Mouse (Mus musculus) midbrain, embryonic 14.5 days (tissue): ENCODE data around the gene Phldb3. TPM values are rescaled to one million over a fixed set of nuclear protein-coding genes. Genes with fewer than 3 reads are reported as not detected.
"Not testable (repeated sequence)": the region's sequence is repeated elsewhere in the genome, so short reads cannot be mapped to it uniquely, and the experiment has no call there.

Experiments
- ATAC-seq: fragments of 200-750 bp; cut with Nextera tagmentation; 2 replicates; pipeline ENCODE4 v1.8.0; 2017; ENCODE audit warnings: moderate number of reproducible peaks, moderate library complexity; ENCODE audit not compliant: low FRiP score, low TSS enrichment
- DNase-seq: peaks from one replicate; pipeline ENCODE4 v3.0.0-alpha.2; 2015
- H3K27ac ChIP-seq: fragments of 300-500 bp; sonication (generic); replicated peaks from 2 replicates; pipeline ENCODE4 v1.5.1; 2014; ENCODE audit warnings: mild to moderate bottlenecking, low read depth, low read length, moderate library complexity
- H3K27me3 ChIP-seq: fragments of 300-500 bp; sonication (generic); 2 replicates; pipeline ENCODE4 v1.6.1; 2014; ENCODE audit warnings: low read length, control low read depth, mixed read lengths; ENCODE audit not compliant: control insufficient read depth, insufficient read depth
- H3K36me3 ChIP-seq: fragments of 300-500 bp; sonication (generic); 2 replicates; pipeline ENCODE4 v1.6.1; 2014; ENCODE audit warnings: low read length, control low read depth; ENCODE audit not compliant: control insufficient read depth, insufficient read depth
- H3K4me1 ChIP-seq: fragments of 300-500 bp; sonication (generic); 2 replicates; pipeline ENCODE4 v1.6.1; 2014; ENCODE audit warnings: mild to moderate bottlenecking, antibody characterized with exemption, low read length, control low read depth; ENCODE audit not compliant: control insufficient read depth, insufficient read depth
- H3K4me2 ChIP-seq: fragments of 300-500 bp; sonication (generic); 2 replicates; pipeline ENCODE4 v1.6.1; 2014; ENCODE audit warnings: mild to moderate bottlenecking, low read length, moderate library complexity
- H3K4me3 ChIP-seq: fragments of 300-500 bp; sonication (generic); replicated peaks from 2 replicates; pipeline ENCODE4 v1.5.1; 2014; ENCODE audit warnings: low read depth, low read length
- H3K9ac ChIP-seq: fragments of 300-500 bp; sonication (generic); replicated peaks from 2 replicates; pipeline ENCODE4 v1.6.1; 2014; ENCODE audit warnings: mild to moderate bottlenecking, low read length, moderate library complexity
- H3K9me3 ChIP-seq: fragments of 300-500 bp; sonication (generic); 2 replicates; pipeline ENCODE4 v1.6.1; 2016; ENCODE audit warnings: low read length, control low read depth, mixed read lengths; ENCODE audit not compliant: control insufficient read depth
- WGBS: fragments of 180-500 bp; shearing (Covaris S2); extraction: QIAGEN DNeasy Blood & Tissue Kit; methylation state at CpG from one replicate; pipeline ENCODE4 v1.1.7; 2014; 5-methylcytosine and 5-hydroxymethylcytosine counted together
- polyA plus RNA-seq: library from polyadenylated mRNA; unstranded; fragments of >200 nt; fragmentation: Nextera tagmentation; extraction: Ambion mirVana; gene quantifications from 2 replicates; pipeline ENCODE4 v1.2.1, GENCODE M21; 2014

Gene Phldb3
- polyA plus RNA-seq, 1 experiment from 2014 or later: not detected

DNA sequence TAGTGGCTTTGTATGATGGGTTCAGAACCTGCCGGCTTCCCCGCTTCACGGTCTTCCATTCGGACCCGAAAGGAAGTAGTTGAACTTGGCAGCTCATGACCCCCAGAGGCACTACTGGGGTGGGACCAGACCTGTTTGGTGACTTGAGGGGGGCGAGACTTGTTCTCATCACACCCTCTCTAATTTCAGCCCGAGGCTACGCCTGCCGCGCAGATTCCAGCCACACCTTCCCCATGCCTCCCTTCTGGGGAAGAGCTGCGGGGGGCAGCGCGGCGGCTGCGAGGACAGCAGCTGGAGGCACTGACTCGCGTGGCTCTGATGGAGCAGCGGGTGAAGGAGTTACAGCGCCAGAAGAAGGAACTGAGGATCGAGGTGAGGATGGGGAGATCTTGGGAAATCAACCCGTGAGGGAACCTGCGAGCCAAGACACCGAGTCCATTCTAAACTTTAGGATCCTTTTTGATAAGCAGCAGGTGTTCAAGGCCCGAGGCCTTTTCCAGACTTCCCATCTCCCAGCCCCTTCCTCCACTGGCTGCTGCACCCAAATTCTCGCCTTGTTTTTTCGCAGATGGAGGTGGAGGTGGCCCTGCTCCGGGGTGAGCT, 1.8 kb downstream of the Phldb3 start:
- Histone ChIP-seq H3K9ac (no peak overlapping the region), H3K4me3 (no peak overlapping the region)
- ATAC-seq: no peak

DNA sequence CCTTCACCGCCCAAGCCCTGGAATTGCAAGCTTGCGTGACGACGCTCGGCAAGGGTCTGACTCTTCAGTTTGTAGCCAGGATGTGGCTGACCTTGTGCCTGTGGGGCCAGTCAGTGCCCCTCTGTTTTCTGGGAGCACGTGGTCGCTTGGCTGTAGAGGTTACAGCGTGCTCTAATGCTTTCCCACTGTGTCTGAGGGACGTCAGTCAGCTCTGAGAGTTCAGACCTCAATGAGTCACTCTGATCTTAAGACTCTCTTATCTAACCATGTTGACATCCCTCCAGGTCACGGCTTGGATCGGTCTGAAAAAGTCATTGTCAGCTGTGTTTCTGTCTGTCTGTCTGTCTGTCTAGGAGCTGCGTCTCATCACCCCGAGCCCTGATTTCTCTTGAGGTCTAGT, 4.3 kb downstream of the Phldb3 start:
- Histone ChIP-seq H3K4me1 (peaks cover 10% of the 10 kb centered on the region; the same call in 1 of the 2 replicates), H3K27me3 (peaks cover 38% of the 10 kb centered on the region), H3K9ac (no peak overlapping the region), H3K27ac (no peak overlapping the region), H3K9me3 (no peaks in the 10 kb centered on the region), H3K4me2 (no peak overlapping the region), H3K4me3 (no peak overlapping the region), H3K36me3 (no peaks in the 10 kb centered on the region)
- 76% methylated on average over 13 of the region's 13 CpGs for WGBS
- ATAC-seq: no peak
- no peak for DNase-seq

More for the DNA sequence above, 1.8 kb downstream of the Phldb3 start:
- WGBS: 4% methylated on average over 27 of the region's 27 CpGs
- H3K27ac ChIP-seq: no peak overlapping the region
- no peak for DNase-seq
- no peaks in the 10 kb centered on the region for H3K9me3 ChIP-seq
- H3K4me2 ChIP-seq: peak overlapping the region; percentile 6; the same call in 1 of the 2 replicates
- H3K27me3 ChIP-seq: peaks cover 42% of the 10 kb centered on the region
- H3K4me1 ChIP-seq: peaks cover 10% of the 10 kb centered on the region; the same call in 1 of the 2 replicates
- H3K36me3 ChIP-seq: no peaks in the 10 kb centered on the region

DNA sequence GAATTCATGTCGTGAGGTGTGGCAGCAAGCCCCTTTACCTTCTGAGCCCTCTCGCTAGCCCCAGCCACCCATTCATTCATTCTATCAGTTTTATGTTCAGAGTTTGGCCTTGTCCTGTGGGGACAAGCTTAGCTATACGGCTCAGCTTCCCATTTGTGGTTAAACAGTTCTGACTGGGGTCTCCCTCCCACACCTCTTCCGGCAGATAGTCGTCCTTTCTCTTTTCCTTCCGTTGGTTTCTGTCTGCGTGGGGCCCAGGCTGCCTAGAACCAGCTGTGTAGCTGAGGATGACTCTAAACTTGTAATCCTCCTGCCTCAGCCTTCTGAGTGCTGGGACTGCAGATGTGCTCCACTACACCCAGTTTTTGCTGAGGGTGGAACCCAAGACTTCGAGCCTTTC, 7.2 kb downstream of the Phldb3 start:
- ATAC-seq (no peak), DNase-seq (no peak)
- Histone ChIP-seq H3K4me2 (no peak overlapping the region), H3K9ac (no peak overlapping the region), H3K4me1 (0 out of 2 replicates have a peak, but pooled peaks cover 2% of the 10 kb centered on the region), H3K9me3 (no peaks in the 10 kb centered on the region), H3K36me3 (no peaks in the 10 kb centered on the region), H3K27me3 (peaks cover 10% of the 10 kb centered on the region), H3K27ac (no peak overlapping the region), H3K4me3 (no peak overlapping the region)
- 86% methylated on average over 8 of the region's 8 CpGs for WGBS

DNA sequence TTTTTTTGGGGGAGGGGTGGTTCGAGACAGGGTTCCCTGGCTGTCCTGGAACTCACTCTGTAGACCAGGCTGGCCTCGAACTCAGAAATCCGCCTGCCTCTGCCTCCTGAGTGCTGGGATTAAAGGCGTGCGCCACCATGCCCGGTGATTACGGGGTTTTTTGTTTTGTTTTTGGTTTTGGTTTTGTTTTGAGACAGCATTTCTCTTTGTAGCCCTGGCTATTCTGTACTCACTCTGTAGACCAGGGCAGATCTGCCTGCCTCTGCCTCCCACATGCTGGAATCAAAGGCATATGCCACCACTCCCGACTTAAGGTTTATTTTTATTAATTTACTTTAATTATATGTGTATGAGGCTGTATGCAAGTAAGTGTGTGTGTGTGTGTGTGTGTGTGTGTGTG, 7.8 kb downstream of the Phldb3 start:
- not testable (repeated sequence) for H3K9ac ChIP-seq, H3K9me3 ChIP-seq, H3K4me2 ChIP-seq, H3K4me1 ChIP-seq, H3K27me3 ChIP-seq, DNase-seq, H3K4me3 ChIP-seq, ATAC-seq, H3K36me3 ChIP-seq, H3K27ac ChIP-seq
- 92% methylated on average over 8 of the region's 8 CpGs for WGBS

DNA sequence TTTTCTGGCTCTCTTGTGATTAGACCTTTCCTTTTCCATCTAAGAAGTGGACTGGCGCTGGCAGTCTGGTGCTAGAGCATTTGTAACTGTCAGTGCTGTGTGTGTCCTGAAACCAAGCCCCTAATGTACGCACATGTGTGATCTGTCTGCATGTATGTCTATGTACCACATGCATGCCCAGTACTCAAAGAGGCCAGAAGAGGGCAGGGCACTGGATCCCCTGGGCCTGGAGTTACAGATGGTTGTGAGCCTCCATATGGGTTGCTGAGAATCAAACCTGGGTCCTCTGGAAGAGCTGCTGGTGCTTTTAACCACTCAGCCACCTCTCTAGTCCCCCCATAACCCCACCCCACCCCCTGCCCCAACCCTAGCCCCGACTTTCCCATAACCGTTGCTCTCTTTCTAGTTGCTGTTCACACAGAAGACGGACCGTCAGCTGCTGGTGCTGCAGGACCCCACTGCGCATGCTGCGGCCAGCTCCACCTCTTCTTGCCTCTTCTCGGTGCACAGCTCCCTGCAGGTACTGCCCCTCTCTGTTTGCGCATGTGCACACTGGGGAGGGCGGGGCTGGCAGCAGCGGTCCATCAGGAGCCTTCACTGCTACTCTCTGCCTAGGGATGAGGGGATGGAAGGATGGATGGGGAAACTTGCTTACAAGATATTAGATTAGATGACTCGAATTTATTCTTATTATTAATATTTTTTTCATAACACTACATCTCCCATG, 9.3 kb downstream of the Phldb3 start:
- H3K27me3 ChIP-seq: no peaks in the 10 kb centered on the region
- H3K9me3 ChIP-seq: no peaks in the 10 kb centered on the region
- DNase-seq: no peak
- no peak overlapping the region for H3K4me3 ChIP-seq
- no peaks in the 10 kb centered on the region for H3K4me1 ChIP-seq
- no peak overlapping the region for H3K27ac ChIP-seq
- no peak overlapping the region for H3K4me2 ChIP-seq
- WGBS: 51% methylated on average over 13 of the region's 13 CpGs
- no peaks in the 10 kb centered on the region for H3K36me3 ChIP-seq
- no peak for ATAC-seq
- no peak overlapping the region for H3K9ac ChIP-seq

DNA sequence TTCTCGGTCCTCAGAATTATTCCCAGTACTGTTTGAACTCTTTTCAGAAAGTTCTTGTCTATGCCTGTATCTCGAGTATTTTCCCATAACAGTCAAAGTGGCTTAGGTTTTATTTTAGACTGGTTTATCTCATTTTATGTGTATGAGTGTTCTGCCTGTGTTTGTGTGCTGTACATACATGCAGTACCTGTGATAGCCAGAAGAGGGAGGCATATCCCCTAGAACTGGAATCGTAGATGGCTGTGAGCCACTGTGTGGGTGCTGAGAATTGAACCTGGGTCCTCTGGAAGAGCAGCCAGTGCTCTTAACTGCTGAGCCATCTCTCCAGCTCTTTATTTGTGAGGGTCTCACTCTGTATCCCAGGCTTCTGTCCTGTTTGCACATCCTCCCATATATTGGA, 10.6 kb downstream of the Phldb3 start:
- ATAC-seq (no peak), DNase-seq (no peak)
- Histone ChIP-seq H3K9me3 (no peaks in the 10 kb centered on the region), H3K9ac (no peak overlapping the region), H3K27me3 (no peaks in the 10 kb centered on the region), H3K36me3 (no peaks in the 10 kb centered on the region), H3K4me1 (no peaks in the 10 kb centered on the region), H3K4me2 (no peak overlapping the region), H3K27ac (no peak overlapping the region), H3K4me3 (no peak overlapping the region)
- WGBS: 78% methylated on average over 3 of the region's 3 CpGs

DNA sequence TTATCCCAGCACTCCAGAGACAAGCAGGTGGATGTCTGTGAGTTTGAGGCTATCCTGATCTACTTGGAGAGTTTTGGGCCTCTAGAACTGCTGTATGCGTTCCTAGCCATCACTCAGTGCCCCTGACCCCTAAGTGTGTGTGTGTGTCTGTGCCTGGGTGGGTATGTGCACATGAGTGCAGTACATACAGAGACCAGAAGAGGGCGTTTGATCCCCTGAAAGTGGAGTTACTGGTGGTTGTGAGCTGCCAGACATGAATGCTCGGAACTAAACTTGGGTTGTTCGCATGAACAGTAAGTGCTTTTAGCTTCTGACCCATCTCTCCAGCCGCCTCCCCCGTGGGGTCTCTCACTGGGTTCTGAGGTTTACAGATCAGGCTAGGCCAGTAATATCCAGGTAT, 12.4 kb downstream of the Phldb3 start:
- Histone ChIP-seq H3K27me3 (no peaks in the 10 kb centered on the region), H3K36me3 (no peaks in the 10 kb centered on the region), H3K4me2 (no peak overlapping the region), H3K4me1 (no peaks in the 10 kb centered on the region), H3K9me3 (no peaks in the 10 kb centered on the region), H3K9ac (no peak overlapping the region), H3K4me3 (no peak overlapping the region), H3K27ac (no peak overlapping the region)
- no peak for DNase-seq
- ATAC-seq: no peak
- WGBS: 84% methylated on average over 6 of the region's 6 CpGs

DNA sequence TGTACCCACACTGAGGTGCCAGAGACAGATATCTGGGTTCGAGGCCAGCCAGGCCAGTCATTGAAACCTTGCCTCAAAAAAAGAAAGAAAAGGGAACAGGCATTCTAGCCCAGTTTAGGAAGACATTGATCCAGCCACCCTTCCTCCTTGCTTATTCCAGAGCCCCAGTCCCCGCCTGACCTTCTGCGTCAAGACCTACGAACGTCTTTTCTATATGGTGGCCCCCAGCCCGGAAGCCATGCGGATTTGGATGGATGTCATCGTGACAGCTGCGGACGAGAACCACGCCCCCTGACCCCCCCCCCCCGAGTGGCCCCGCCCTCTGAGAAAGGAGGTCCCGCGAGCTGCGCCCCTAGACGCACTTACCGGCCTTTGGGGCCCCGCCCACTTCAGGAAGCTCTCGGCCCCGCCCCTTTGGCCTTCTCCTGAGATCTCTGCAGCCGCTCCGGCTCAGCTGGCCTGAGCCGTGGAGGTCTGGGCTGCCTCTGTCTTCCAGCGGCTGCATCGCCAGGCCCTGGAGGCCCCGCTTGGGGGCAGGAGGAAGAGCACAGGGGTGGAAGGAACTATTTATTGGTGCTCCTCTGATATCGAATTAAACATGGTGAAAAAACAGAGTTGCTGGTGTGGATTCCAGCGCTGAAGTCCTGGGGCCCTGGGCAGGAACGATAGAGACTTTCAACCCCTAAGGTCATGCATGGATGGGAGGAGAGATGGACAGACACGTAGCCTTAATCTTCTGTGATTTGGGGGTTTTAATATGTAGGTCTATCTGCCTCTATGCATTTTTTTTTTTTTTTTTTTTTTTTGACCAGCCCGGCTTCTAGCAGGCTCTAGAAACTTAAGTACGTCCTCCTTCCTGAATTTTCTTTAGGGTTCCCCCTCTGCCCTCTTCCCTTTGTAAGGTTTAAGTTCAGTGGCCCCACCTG, 18.4 kb downstream of the Phldb3 start:
- 8% methylated on average over 32 of the region's 33 CpGs for WGBS
- DNase-seq: peak; percentile 83
- H3K9ac ChIP-seq: no peak overlapping the region; the same call in 1 of the 2 replicates
- ATAC-seq: peak; percentile 69; the same call in 1 of the 2 replicates
- peaks cover 7% of the 10 kb centered on the region; the same call in 1 of the 2 replicates for H3K4me1 ChIP-seq
- H3K27ac ChIP-seq: no peak overlapping the region
- H3K9me3 ChIP-seq: no peaks in the 10 kb centered on the region
- peak overlapping the region; percentile 56 for H3K4me2 ChIP-seq
- no peaks in the 10 kb centered on the region for H3K36me3 ChIP-seq
- H3K27me3 ChIP-seq: no peaks in the 10 kb centered on the region
- H3K4me3 ChIP-seq: peak overlapping the region; percentile 23
